Mouse (Mus musculus) hindbrain, embryonic 16.5 days (tissue): ENCODE measurements around the gene Cttnbp2. TPM values are rescaled to one million over a fixed set of nuclear protein-coding genes. Genes with fewer than 3 reads are reported as not detected.

Source experiments
- ATAC-seq: fragments of 200-750 bp; cut with Nextera tagmentation; 2 replicates; pipeline ENCODE4 v1.8.0; 2017; ENCODE audit warnings: moderate TSS enrichment, moderate library complexity
- H3K27ac ChIP-seq: fragments of 300-500 bp; sonication (generic); 2 replicates; pipeline ENCODE4 v1.5.1; 2014; ENCODE audit warnings: low read depth, mild to moderate bottlenecking, control low read depth, low read length, moderate library complexity
- H3K27me3 ChIP-seq: fragments of 300-500 bp; sonication (generic); replicated peaks from 2 replicates; pipeline ENCODE4 v1.6.1; 2014; ENCODE audit warnings: low read length; ENCODE audit not compliant: control insufficient read depth, insufficient read depth
- H3K36me3 ChIP-seq: fragments of 300-500 bp; sonication (generic); 2 replicates; pipeline ENCODE4 v1.6.1; 2014; ENCODE audit warnings: mild to moderate bottlenecking, low read length, moderate library complexity, mixed read lengths; ENCODE audit not compliant: control insufficient read depth, insufficient read depth
- H3K4me1 ChIP-seq: fragments of 300-500 bp; sonication (generic); 2 replicates; pipeline ENCODE4 v1.6.1; 2014; ENCODE audit warnings: low read depth, low read length; ENCODE audit not compliant: control insufficient read depth, insufficient read depth
- H3K4me2 ChIP-seq: fragments of 300-500 bp; sonication (generic); 2 replicates; pipeline ENCODE4 v1.6.1; 2014; ENCODE audit warnings: mild to moderate bottlenecking, low read length, control low read depth, moderate library complexity
- H3K4me3 ChIP-seq: fragments of 300-500 bp; sonication (generic); 2 replicates; pipeline ENCODE4 v1.5.1; 2014; ENCODE audit warnings: mild to moderate bottlenecking, low read length, control low read depth, moderate library complexity
- H3K9ac ChIP-seq: fragments of 300-500 bp; sonication (generic); 2 replicates; pipeline ENCODE4 v1.6.1; 2014; ENCODE audit warnings: low read depth, mild to moderate bottlenecking, control low read depth, low read length, moderate library complexity
- H3K9me3 ChIP-seq: fragments of 300-500 bp; sonication (generic); 2 replicates; pipeline ENCODE4 v1.6.1; 2014; ENCODE audit warnings: mild to moderate bottlenecking, low read length, moderate library complexity; ENCODE audit not compliant: control insufficient read depth
- WGBS: fragments of 180-500 bp; shearing (Covaris S2); extraction: QIAGEN DNeasy Blood & Tissue Kit; methylation state at CpG from one replicate; pipeline ENCODE4 v1.1.7; 2014; 5-methylcytosine and 5-hydroxymethylcytosine counted together
- polyA plus RNA-seq: library from polyadenylated mRNA; unstranded; fragments of >200 nt; fragmentation: Nextera tagmentation; extraction: Ambion mirVana; gene quantifications from 2 replicates; pipeline ENCODE4 v1.2.1, GENCODE M21; 2015

Cttnbp2 gene
- 44.5 and 48.2 TPM in 2 replicates for polyA plus RNA-seq

DNA sequence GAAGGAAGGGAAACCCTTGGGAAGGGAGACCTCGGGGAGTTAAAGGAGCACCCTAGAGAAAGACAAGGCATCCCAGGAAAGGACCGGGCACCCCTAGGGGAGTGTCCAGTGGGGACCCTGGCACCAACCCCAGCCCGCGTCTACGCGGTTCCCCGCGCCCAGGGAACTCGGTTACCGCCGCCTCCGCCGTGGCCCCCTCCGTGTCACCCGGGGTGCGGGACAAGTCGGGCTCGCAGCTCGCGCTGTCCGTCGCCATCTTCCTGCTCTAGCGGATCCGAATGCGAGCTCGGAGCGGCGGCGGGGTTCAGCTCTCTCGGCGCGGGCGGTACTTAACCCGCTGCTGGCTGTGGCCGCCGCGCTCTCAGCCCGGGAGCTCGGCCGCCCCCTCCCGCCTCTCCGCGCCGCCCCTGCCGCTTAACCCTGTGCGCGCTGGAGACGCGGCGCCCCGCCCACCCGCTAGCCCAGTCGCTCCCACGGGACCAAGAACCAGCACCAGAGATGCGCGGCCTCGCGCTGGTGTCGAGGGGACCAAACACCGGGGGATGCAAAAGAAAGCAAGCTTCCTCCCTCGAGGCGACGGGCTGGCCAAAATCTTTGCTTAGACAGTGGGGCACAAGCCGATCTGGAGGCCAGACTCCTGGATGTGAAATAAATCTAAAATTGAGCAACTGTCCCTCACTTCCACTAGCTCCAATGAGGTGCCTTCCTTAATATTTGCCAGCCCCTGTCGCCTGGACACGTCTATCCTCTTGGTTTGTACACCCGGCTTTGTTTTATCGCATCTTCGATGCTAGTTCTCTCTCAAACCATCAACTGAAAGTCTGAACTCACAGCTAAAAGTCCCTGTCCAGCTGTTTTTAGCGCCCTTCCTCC is at the start of gene Cttnbp2:
Gene Cttnbp2 (minus strand): TSS at position 364 of the 873 bp plus-strand sequence.
- Histone ChIP-seq H3K27me3 (no peaks in the 10 kb centered on the region), H3K4me3 (peak within 1 kb of the TSS; percentile 92), H3K27ac (peak within 1 kb of the TSS; percentile 89), H3K9me3 (no peaks in the 10 kb centered on the region), H3K9ac (peak within 1 kb of the TSS; percentile 97), H3K4me1 (peaks cover 11% of the 10 kb centered on the region), H3K4me2 (peak within 1 kb of the TSS; percentile 69), H3K36me3 (no peaks in the 10 kb centered on the region)
- 1% methylated on average over 70 of the region's 70 CpGs for WGBS
- peak; percentile 95 for ATAC-seq

DNA sequence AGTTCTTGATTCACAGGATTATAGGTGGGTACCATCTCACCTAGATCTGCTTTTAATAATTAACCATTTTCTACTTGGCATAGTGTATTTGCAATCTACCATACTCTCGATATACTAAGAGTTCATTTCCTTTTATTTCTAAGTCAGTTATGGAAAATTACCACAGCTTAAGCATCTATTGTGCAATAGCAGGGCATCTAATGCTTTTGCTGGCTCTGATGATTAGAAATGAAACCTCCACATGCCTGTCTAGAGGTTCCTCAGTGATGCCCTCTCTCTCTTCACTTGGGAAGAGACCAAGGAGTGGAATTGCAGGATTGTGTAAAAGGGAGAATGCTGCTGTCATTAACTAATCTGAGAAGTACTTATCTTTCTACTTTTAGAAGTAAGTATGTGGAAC is 44.4 kb upstream of the Cttnbp2 start:
- Histone ChIP-seq H3K4me1 (no peaks in the 10 kb centered on the region), H3K9ac (no peak overlapping the region), H3K9me3 (no peaks in the 10 kb centered on the region), H3K4me3 (no peak overlapping the region), H3K36me3 (no peaks in the 10 kb centered on the region), H3K4me2 (no peak overlapping the region), H3K27ac (no peak overlapping the region), H3K27me3 (no peaks in the 10 kb centered on the region)
- 91% methylated on average over 1 of the region's 1 CpGs for WGBS
- ATAC-seq = no peak

DNA sequence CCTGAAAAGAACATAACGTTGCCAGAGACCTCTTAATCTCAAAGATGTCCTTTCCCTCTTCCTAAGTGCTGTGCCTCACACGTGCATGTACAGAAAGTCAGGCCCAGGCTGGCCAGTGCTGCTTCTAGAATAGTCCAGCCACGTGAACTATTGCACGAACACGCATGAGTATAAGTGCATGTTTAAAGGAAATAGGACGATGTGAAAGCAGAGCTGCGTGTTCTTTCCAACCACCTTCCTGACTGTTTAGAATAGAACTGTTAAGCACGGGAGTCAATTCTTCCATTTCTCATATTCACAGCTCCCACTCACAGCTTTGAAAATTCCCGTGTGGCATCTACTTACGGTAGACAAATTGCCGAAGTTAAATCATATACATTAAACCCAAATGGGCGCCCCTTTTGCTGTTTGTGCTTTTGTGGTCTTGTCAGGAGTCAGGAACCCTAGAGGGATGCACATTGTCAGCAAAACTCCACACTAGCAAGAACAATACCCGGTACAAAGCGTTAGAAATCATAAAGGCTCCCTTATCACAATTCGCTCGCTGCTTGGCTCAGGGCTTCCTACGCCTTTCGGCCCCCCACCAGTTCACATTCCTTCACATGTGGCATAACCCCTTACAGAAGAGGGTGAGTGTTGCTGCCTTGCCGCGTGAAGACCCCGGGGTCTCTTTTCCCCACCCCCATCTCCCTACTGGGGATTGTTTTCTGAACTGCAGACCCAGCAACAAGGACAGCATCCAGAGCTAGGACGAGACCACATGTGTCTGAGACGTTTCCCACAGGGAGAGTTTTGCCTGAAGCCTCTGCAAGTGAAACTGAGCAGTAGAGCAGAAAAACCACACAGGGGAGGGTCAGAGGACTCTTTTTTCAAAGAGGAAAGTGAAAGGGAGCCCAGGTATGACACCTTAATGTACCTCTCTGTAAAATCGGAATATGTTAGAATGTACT is 33.1 kb upstream of the Cttnbp2 start:
- peak; percentile 75 for ATAC-seq
- Histone ChIP-seq H3K36me3 (no peaks in the 10 kb centered on the region), H3K4me2 (peak overlapping the region; percentile 54), H3K4me3 (peak overlapping the region; percentile 26), H3K27me3 (no peaks in the 10 kb centered on the region), H3K27ac (0 out of 2 replicates have a peak overlapping the region, but pooled peaks have one; percentile 18), H3K4me1 (peaks cover 6% of the 10 kb centered on the region), H3K9ac (peak overlapping the region; percentile 49; the same call in 1 of the 2 replicates), H3K9me3 (no peaks in the 10 kb centered on the region)
- 37% methylated on average over 24 of the region's 24 CpGs for WGBS

DNA sequence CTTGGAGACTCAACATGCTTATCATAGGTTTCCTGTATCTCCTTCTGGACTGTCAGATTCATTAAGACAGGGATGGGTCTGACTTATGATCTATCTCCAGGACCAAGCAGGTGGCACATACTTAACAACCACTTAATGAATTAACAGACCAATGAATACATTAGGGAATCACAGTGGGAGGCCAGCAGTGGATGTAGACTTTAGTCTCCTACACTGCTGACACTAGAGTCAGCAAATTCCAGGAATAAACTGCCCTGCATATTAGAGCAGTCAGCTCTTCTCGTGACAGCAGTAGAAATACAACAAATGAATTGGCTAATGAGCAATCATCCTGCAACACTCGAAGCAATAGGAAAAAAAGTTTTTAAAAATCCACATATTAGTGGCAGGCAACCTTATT is 29.2 kb upstream of the Cttnbp2 start:
- H3K4me3 ChIP-seq = no peak overlapping the region
- H3K27ac ChIP-seq = no peak overlapping the region
- no peak for ATAC-seq
- 63% methylated on average over 2 of the region's 2 CpGs for WGBS
- H3K36me3 ChIP-seq = no peaks in the 10 kb centered on the region
- H3K27me3 ChIP-seq = no peaks in the 10 kb centered on the region
- H3K4me2 ChIP-seq = no peak overlapping the region
- no peaks in the 10 kb centered on the region for H3K9me3 ChIP-seq
- peaks cover 6% of the 10 kb centered on the region for H3K4me1 ChIP-seq
- no peak overlapping the region for H3K9ac ChIP-seq

DNA sequence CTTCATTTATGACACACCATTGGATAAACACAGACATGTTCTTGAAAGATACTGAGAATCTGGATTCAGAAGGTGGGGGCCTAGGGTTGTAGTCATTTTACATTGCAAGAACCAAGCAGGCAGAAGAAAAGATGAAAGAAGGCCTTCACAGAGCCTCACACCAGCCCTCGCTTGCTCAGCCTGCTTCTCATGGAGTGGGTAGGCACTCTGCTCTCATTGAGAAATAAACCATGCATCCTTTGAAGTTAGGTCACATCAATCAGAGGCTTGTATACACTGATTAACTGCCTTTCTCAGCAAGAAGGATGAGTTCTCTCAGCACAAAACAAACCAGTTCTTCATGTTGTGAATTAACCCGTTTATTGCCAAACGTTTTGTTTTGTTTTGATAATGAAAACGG is 25.8 kb upstream of the Cttnbp2 start:
- Histone ChIP-seq H3K4me2 (no peak overlapping the region), H3K4me1 (no peaks in the 10 kb centered on the region), H3K9me3 (no peaks in the 10 kb centered on the region), H3K4me3 (no peak overlapping the region), H3K9ac (no peak overlapping the region), H3K27ac (no peak overlapping the region), H3K36me3 (no peaks in the 10 kb centered on the region), H3K27me3 (no peaks in the 10 kb centered on the region)
- peak; percentile 52; the same call in 1 of the 2 replicates for ATAC-seq
- 45% methylated on average over 4 of the region's 4 CpGs for WGBS

DNA sequence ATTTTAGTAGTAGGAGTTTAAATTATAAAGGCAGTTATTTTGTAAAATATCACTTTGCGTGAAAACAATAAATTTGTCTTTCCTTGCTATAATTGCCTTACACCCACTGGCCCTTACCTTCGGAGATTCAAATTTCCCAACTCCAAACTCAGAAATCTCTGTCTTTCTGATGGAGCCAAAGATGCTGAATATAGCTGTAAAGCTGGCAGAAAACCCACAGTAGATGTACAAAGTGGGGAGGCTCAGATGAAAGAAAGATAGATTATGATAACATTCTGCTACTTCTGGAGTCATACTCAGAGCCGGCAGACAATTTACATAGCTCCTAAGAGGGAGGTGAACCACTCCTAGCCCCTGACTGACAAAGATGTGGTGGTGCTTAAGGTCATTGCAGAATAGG is 15.8 kb upstream of the Cttnbp2 start:
- no peak overlapping the region for H3K4me2 ChIP-seq
- no peaks in the 10 kb centered on the region for H3K9me3 ChIP-seq
- H3K9ac ChIP-seq = no peak overlapping the region
- no peaks in the 10 kb centered on the region for H3K36me3 ChIP-seq
- no peaks in the 10 kb centered on the region for H3K4me1 ChIP-seq
- H3K27ac ChIP-seq = no peak overlapping the region
- H3K4me3 ChIP-seq = no peak overlapping the region
- no peaks in the 10 kb centered on the region for H3K27me3 ChIP-seq
- 94% methylated on average over 3 of the region's 3 CpGs for WGBS
- ATAC-seq = no peak

DNA sequence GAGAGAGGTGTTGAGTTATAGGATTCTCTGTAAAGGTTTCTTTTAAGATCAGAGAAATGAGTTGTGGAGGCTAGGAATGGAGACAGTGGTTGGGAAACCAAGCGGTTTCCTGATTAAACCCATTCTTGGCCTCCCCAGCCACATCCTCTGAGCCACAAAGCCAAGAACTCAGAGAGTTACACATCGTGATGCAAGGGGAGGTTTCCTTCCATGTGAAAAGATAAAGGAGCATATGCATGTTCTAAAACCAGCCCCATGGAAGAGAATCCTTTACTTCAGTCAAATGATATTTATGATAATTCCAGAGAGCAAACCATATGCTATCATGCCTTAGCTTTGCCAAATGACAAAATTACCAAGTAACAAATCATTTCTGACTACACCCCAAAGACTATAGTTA is 3.0 kb upstream of the Cttnbp2 start:
- Histone ChIP-seq H3K9ac (no peak overlapping the region), H3K9me3 (no peaks in the 10 kb centered on the region), H3K4me3 (no peak overlapping the region), H3K36me3 (no peaks in the 10 kb centered on the region), H3K4me1 (peaks cover 6% of the 10 kb centered on the region), H3K27ac (no peak overlapping the region), H3K4me2 (no peak overlapping the region), H3K27me3 (no peaks in the 10 kb centered on the region)
- 67% methylated on average over 2 of the region's 2 CpGs for WGBS
- ATAC-seq = no peak

DNA sequence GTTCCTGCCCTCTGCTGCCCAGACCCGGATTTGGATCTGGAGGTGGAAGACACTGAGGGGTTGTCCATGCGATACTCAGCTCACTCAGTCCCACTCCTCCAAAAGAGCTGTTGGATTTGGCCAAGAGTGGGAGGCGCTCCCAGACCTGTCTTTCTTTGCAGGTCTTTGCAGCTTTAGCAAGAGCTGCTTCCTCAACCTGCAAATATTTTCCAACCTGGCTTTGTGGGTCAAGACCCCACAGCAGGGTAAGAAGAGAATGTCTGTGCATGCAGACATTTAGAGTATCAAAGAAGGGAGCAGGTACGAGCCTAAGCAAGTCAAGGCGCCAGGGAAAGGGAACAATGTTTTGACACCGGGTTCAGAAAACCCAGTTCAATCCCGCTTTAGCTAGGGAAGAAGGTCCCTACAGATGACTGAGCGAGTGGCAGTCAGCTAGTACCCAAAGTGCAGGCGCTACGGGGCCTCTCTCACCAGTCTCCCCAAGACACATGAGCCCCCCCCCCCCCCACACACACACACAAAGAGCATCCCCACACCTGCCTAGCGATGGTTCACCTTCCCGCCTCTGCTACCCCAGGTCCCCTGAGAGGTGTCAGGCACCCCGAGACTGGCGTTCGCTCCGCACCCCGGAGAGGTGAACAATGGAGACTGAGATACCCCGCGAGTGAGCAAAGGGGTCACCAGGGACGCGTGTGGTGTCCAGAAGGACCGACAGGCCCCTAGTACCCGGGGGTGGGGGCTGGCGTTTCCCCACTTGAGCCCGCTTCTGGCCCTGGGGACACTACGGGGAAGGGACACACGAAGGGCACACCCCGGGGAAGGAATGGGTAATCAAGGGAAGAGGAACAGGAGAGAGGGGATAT is 801 bp downstream of the Cttnbp2 start:
- Histone ChIP-seq H3K36me3 (no peaks in the 10 kb centered on the region), H3K4me1 (peaks cover 11% of the 10 kb centered on the region), H3K4me2 (peak overlapping the region; percentile 69), H3K27me3 (no peaks in the 10 kb centered on the region), H3K9ac (peak overlapping the region; percentile 97), H3K9me3 (no peaks in the 10 kb centered on the region), H3K4me3 (peak overlapping the region; percentile 92), H3K27ac (peak overlapping the region; percentile 89)
- peak; percentile 62 for ATAC-seq
- under 1% methylated on average over 28 of the region's 28 CpGs for WGBS
